Mouse (Mus musculus): ENCODE data around the gene Nr1h2. TPM values are rescaled to one million over a fixed set of nuclear protein-coding genes. Genes with fewer than 3 reads are reported as not detected.

Nr1h2 gene
- total RNA-seq, 2 experiments from 2014 or later = 28.9 to 31.1 TPM

- DNase-seq = no peak
- intact Hi-C loops (cut with DNase I) = no loop called here
Observed at GRCm38 (mm10) chr7:44586930-44587329, 33.2 kb upstream of the Nr1h2 start.

- intact Hi-C loops (cut with DNase I) = no loop called here
- DNase-seq = no peak
Observed at GRCm38 (mm10) chr7:44586518-44586917, 32.8 kb upstream of the Nr1h2 start.

GRCm38 (mm10) chr7:44585606-44586005, 31.9 kb upstream of the Nr1h2 start:
- intact Hi-C loops (cut with DNase I) = no loop called here

GRCm38 (mm10) chr7:44584921-44585320, 31.2 kb upstream of the Nr1h2 start:
- intact Hi-C loops (cut with DNase I) = no loop called here

More at GRCm38 (mm10) chr7:44585606-44586005, 31.9 kb upstream of the Nr1h2 start:
- no peak for DNase-seq

GRCm38 (mm10) chr7:44584265-44584804, 30.6 kb upstream of the Nr1h2 start:
- DNase-seq = no peak
- intact Hi-C loops (cut with DNase I) = no loop called here

More at GRCm38 (mm10) chr7:44584921-44585320, 31.2 kb upstream of the Nr1h2 start:
- DNase-seq = no peak

- intact Hi-C loops (cut with DNase I) = no loop called here
- DNase-seq = no peak
Observed at GRCm38 (mm10) chr7:44583146-44583545, 29.4 kb upstream of the Nr1h2 start.

- intact Hi-C loops (cut with DNase I) = no loop called here
- no peak for DNase-seq
Observed at GRCm38 (mm10) chr7:44582709-44583108, 29.0 kb upstream of the Nr1h2 start.

- no peak for DNase-seq
- intact Hi-C loops (cut with DNase I) = no loop called here
Observed at GRCm38 (mm10) chr7:44581637-44582036, 27.9 kb upstream of the Nr1h2 start.

GRCm38 (mm10) chr7:44576333-44576844, 22.6 kb upstream of the Nr1h2 start:
- DNase-seq = no peak
- intact Hi-C loops (cut with DNase I) = no loop called here

GRCm38 (mm10) chr7:44572956-44573484, 19.3 kb upstream of the Nr1h2 start:
- intact Hi-C loops (cut with DNase I) = loop anchor here (5.0 kb wide), 1 partner anchor 131 kb away; no protein-coding TSS in a partner anchor
- no peak for DNase-seq

- DNase-seq = no peak
- intact Hi-C loops (cut with DNase I) = loop anchor here (5.0 kb wide), 1 partner anchor 130 kb away; no protein-coding TSS in a partner anchor
Observed at GRCm38 (mm10) chr7:44572213-44572701, 18.5 kb upstream of the Nr1h2 start, which contains the start of gene Napsa. Gene Napsa (plus strand): TSS chr7:44572380.

GRCm38 (mm10) chr7:44571811-44572210, 18.1 kb upstream of the Nr1h2 start:
- no peak for DNase-seq
- intact Hi-C loops (cut with DNase I) = loop anchor here (5.0 kb wide), 1 partner anchor 130 kb away; no protein-coding TSS in a partner anchor

- DNase-seq = no peak
- intact Hi-C loops (cut with DNase I) = loop anchor here (5.0 kb wide), 1 partner anchor 129 kb away; no protein-coding TSS in a partner anchor
Observed at GRCm38 (mm10) chr7:44570989-44571388, 17.2 kb upstream of the Nr1h2 start.

- no peak for DNase-seq
- intact Hi-C loops (cut with DNase I) = no loop called here
Observed at GRCm38 (mm10) chr7:44568803-44569202, 15.1 kb upstream of the Nr1h2 start.

- DNase-seq = no peak
- intact Hi-C loops (cut with DNase I) = no loop called here
Observed at GRCm38 (mm10) chr7:44565414-44565813, 11.7 kb upstream of the Nr1h2 start.

GRCm38 (mm10) chr7:44564486-44564885, 10.7 kb upstream of the Nr1h2 start:
- DNase-seq = no peak
- intact Hi-C loops (cut with DNase I) = loop anchor here (5.0 kb wide), 2 partner anchors 167 to 292 kb away; no protein-coding TSS in a partner anchor

GRCm38 (mm10) chr7:44563284-44563683, 9.5 kb upstream of the Nr1h2 start:
- intact Hi-C loops (cut with DNase I) = loop anchor here (5.0 kb wide), 2 partner anchors 166 to 291 kb away; no protein-coding TSS in a partner anchor
- DNase-seq = no peak

- intact Hi-C loops (cut with DNase I) = loop anchor here (5.0 kb wide), 2 partner anchors 163 to 288 kb away; no protein-coding TSS in a partner anchor
- peak; percentile 60 to 73 for DNase-seq
Observed at GRCm38 (mm10) chr7:44560435-44561400, 7.0 kb upstream of the Nr1h2 start.

GRCm38 (mm10) chr7:44557629-44558028, 3.9 kb upstream of the Nr1h2 start:
- intact Hi-C loops (cut with DNase I) = no loop called here
- no peak for DNase-seq

- intact Hi-C loops (cut with DNase I) = loop anchor here (5.0 kb wide), 1 partner anchor 56 kb away; the partner anchor contains the start of genes Emc10 and Fam71e1
- peak; percentile 71 to 72 for DNase-seq
Observed at GRCm38 (mm10) chr7:44553196-44553764, 471 bp downstream of the Nr1h2 start.
